Mouse (Mus musculus) left cerebral cortex, postnatal 25 days (tissue): ENCODE results near the gene Kcnq5. TPM values are rescaled to one million over a fixed set of nuclear protein-coding genes. Genes with fewer than 3 reads are reported as not detected.
A peak's percentile ranks its signal among the peaks of the same experiment; 100 is the strongest.
"Not testable (repeated sequence)": the region's sequence is repeated elsewhere in the genome, so short reads cannot be mapped to it uniquely, and the experiment has no call there.

Experiments used
- DNase-seq, 2 experiments: peaks; one replicate each; pipeline ENCODE4 v3.0.0; 2022; ENCODE audit warnings: low spot score in 2 of 2, mixed read lengths in 1 of 2
- intact Hi-C: fragments of 180-260 bp; cut with DNase I; formaldehyde crosslinking; loops from one replicate; pipeline ENCODE4 v1.15.1; 2025
- total RNA-seq, 2 experiments: library from RNA; stranded (reverse); gene quantifications; 2 replicates each; pipeline ENCODE4 v1.2.3; 2021

The Kcnq5 gene
- total RNA-seq, 2 experiments from 2014 or later: 75.8 to 84.5 TPM

GRCm38 (mm10) chr1:21870889-21871288, 90.9 kb downstream of the Kcnq5 start:
- no peak for DNase-seq

GRCm38 (mm10) chr1:21868484-21868883, 93.3 kb downstream of the Kcnq5 start:
- peak in 1 of 2 experiments; percentile 23 for DNase-seq

More at GRCm38 (mm10) chr1:21870889-21871288, 90.9 kb downstream of the Kcnq5 start:
- intact Hi-C loops: no loop called here

GRCm38 (mm10) chr1:21856399-21856798, 105.3 kb downstream of the Kcnq5 start:
- intact Hi-C loops: no loop called here
- no peak for DNase-seq

More at GRCm38 (mm10) chr1:21868484-21868883, 93.3 kb downstream of the Kcnq5 start:
- intact Hi-C loops: no loop called here

- intact Hi-C loops: no loop called here
- no peak for DNase-seq
These were observed 123.2 kb downstream of the Kcnq5 start for GRCm38 (mm10) chr1:21838534-21838933.

- no peak for DNase-seq
- intact Hi-C loops: no loop called here
These were observed 124.4 kb downstream of the Kcnq5 start for GRCm38 (mm10) chr1:21837387-21837786.

GRCm38 (mm10) chr1:21836337-21836736, 125.4 kb downstream of the Kcnq5 start:
- peak in 1 of 2 experiments; percentile 23 for DNase-seq
- intact Hi-C loops: no loop called here

- intact Hi-C loops: no loop called here
- peak in 1 of 2 experiments; percentile 17 for DNase-seq
These were observed 131.8 kb downstream of the Kcnq5 start for GRCm38 (mm10) chr1:21829909-21830455.

GRCm38 (mm10) chr1:21820066-21820630, 141.6 kb downstream of the Kcnq5 start:
- intact Hi-C loops: no loop called here
- no peak for DNase-seq

GRCm38 (mm10) chr1:21805064-21805463, 156.7 kb downstream of the Kcnq5 start:
- intact Hi-C loops: no loop called here
- peak in 1 of 2 experiments; percentile 65 for DNase-seq

GRCm38 (mm10) chr1:21804477-21804866, 157.3 kb downstream of the Kcnq5 start:
- intact Hi-C loops: no loop called here
- DNase-seq: no peak

GRCm38 (mm10) chr1:21803751-21804476, 157.8 kb downstream of the Kcnq5 start:
- DNase-seq: peak in 1 of 2 experiments; percentile 28
- intact Hi-C loops: no loop called here

- intact Hi-C loops: no loop called here
- DNase-seq: no peak
These were observed 181.0 kb downstream of the Kcnq5 start for GRCm38 (mm10) chr1:21780746-21781145.

GRCm38 (mm10) chr1:21777560-21777959, 184.2 kb downstream of the Kcnq5 start:
- DNase-seq: no peak
- intact Hi-C loops: no loop called here

GRCm38 (mm10) chr1:21773931-21774330, 187.8 kb downstream of the Kcnq5 start:
- intact Hi-C loops: no loop called here
- DNase-seq: no peak

GRCm38 (mm10) chr1:21770494-21770893, 191.2 kb downstream of the Kcnq5 start:
- intact Hi-C loops: no loop called here
- no peak for DNase-seq

- intact Hi-C loops: no loop called here
- DNase-seq: no peak
These were observed 212.4 kb downstream of the Kcnq5 start for GRCm38 (mm10) chr1:21749297-21749696.

- no peak for DNase-seq
- intact Hi-C loops: no loop called here
These were observed 232.6 kb downstream of the Kcnq5 start for GRCm38 (mm10) chr1:21729131-21729530.

GRCm38 (mm10) chr1:21723231-21723630, 238.5 kb downstream of the Kcnq5 start:
- intact Hi-C loops, DNase-seq: not testable (repeated sequence)

- DNase-seq: no peak
- intact Hi-C loops: no loop called here
These were observed 240.5 kb downstream of the Kcnq5 start for GRCm38 (mm10) chr1:21721246-21721645.

- intact Hi-C loops: no loop called here
- DNase-seq: no peak
These were observed 246.9 kb downstream of the Kcnq5 start for GRCm38 (mm10) chr1:21714816-21715215.

GRCm38 (mm10) chr1:21712711-21713110, 249.0 kb downstream of the Kcnq5 start:
- DNase-seq: no peak
- intact Hi-C loops: no loop called here
